Mouse (Mus musculus) CH12.LX (cell line): Measurements from ENCODE around the gene Dpp10. TPM values are rescaled to one million over a fixed set of nuclear protein-coding genes. Genes with fewer than 3 reads are reported as not detected.

ENCODE experiments used
- DNase-seq: peaks from one replicate; pipeline ENCODE4 v3.0.0-alpha.2; 2013; ENCODE audit errors: extremely low read depth
- H3K27ac ChIP-seq: 2 replicates; pipeline ENCODE4 v1.5.1; 2012; ENCODE audit warnings: low read depth, mild to moderate bottlenecking, control low read depth, moderate library complexity; ENCODE audit not compliant: insufficient read depth
- H3K27me3 ChIP-seq: replicated peaks from 2 replicates; pipeline ENCODE3; 2012; ENCODE audit warnings: inconsistent platforms
- H3K36me3 ChIP-seq, 2 experiments: replicated peaks in 1 of 2; 2 replicates each; pipeline versions ENCODE3 to v1.6.1; 2012; ENCODE audit warnings: inconsistent platforms in 1 of 2, low read length in 1 of 2, mild to moderate bottlenecking in 1 of 2, mixed read lengths in 1 of 2, moderate library complexity in 1 of 2; ENCODE audit not compliant: control insufficient read depth in 1 of 2, insufficient read depth in 1 of 2
- H3K4me1 ChIP-seq, 2 experiments: 2 replicates each; pipeline ENCODE4 v1.6.1; 2012; ENCODE audit warnings: inconsistent platforms in 1 of 2, moderate library complexity in 1 of 2; ENCODE audit not compliant: insufficient read depth in 2 of 2, control insufficient read depth in 1 of 2
- H3K4me2 ChIP-seq: 2 replicates; pipeline ENCODE4 v1.6.1; 2012; ENCODE audit warnings: low read depth, mild to moderate bottlenecking, control low read depth; ENCODE audit not compliant: poor library complexity, insufficient read depth, severe bottlenecking
- H3K4me3 ChIP-seq, 3 experiments: fragments of 150-350 bp in 1 of 3; sonication (generic) in 1 of 3; replicated peaks in 1 of 3; 2 replicates each; pipeline versions ENCODE3 to v1.5.1; 2011 to 2012; ENCODE audit warnings: low read depth in 2 of 3, low read length in 2 of 3, mild to moderate bottlenecking in 2 of 3, moderate library complexity in 2 of 3, control low read depth in 1 of 3, improper control_type of control experiment in 1 of 3, inconsistent platforms in 1 of 3, mixed read lengths in 1 of 3; ENCODE audit not compliant: poor library complexity in 1 of 3
- H3K79me2 ChIP-seq: replicated peaks from 2 replicates; pipeline ENCODE4 v1.6.1; 2012; ENCODE audit warnings: mild to moderate bottlenecking, moderate library complexity; ENCODE audit not compliant: control insufficient read depth, poor library complexity, insufficient read depth, severe bottlenecking; ENCODE audit errors: extremely low read depth
- H3K9ac ChIP-seq: 2 replicates; pipeline ENCODE4 v1.6.1; 2012; ENCODE audit warnings: low read depth, mild to moderate bottlenecking, control low read depth, moderate library complexity; ENCODE audit not compliant: insufficient read depth
- H3K9me3 ChIP-seq: replicated peaks from 2 replicates; pipeline ENCODE3; 2012; ENCODE audit warnings: low read length, inconsistent platforms, mixed read lengths
- E2F4 ChIP-seq: IDR thresholded peaks from 2 replicates; pipeline ENCODE4 v1.6.1; 2011; ENCODE audit warnings: low read depth, low read length, improper control_type of control experiment; ENCODE audit not compliant: insufficient replicate concordance
- EP300 ChIP-seq: IDR thresholded peaks from 2 replicates; pipeline ENCODE4 v1.6.1; 2011; ENCODE audit warnings: low read length, improper control_type of control experiment
- ETS1 ChIP-seq: conservative IDR thresholded peaks from 2 replicates; pipeline ENCODE4 v1.6.1; 2012; ENCODE audit warnings: low read depth, mild to moderate bottlenecking, inconsistent platforms, low read length, improper control_type of control experiment, moderate library complexity
- HCFC1 ChIP-seq: IDR thresholded peaks from 2 replicates; pipeline ENCODE4 v1.6.1; 2012; ENCODE audit warnings: low read depth, mild to moderate bottlenecking, inconsistent platforms, low read length, improper control_type of control experiment
- IRF4 ChIP-seq: IDR thresholded peaks from 2 replicates; pipeline ENCODE4 v1.6.1; 2014; ENCODE audit warnings: low read depth, mild to moderate bottlenecking, inconsistent platforms, low read length, improper control_type of control experiment
- KAT2A ChIP-seq: IDR thresholded peaks from 2 replicates; pipeline ENCODE4 v1.6.1; 2012; ENCODE audit warnings: low read length, improper control_type of control experiment, inconsistent platforms; ENCODE audit not compliant: insufficient replicate concordance
- MAX ChIP-seq: IDR thresholded peaks from 2 replicates; pipeline ENCODE4 v1.6.1; 2011; ENCODE audit warnings: low read length, improper control_type of control experiment
- MXI1 ChIP-seq: IDR thresholded peaks from 2 replicates; pipeline ENCODE4 v1.6.1; 2011; ENCODE audit warnings: mild to moderate bottlenecking, low read depth, low read length, improper control_type of control experiment
- RAD21 ChIP-seq: IDR thresholded peaks from 2 replicates; pipeline ENCODE4 v1.6.1; 2011; ENCODE audit warnings: low read depth, mild to moderate bottlenecking, low read length, improper control_type of control experiment, moderate library complexity
- SIN3A ChIP-seq: IDR thresholded peaks from 2 replicates; pipeline ENCODE4 v1.6.1; 2012; ENCODE audit warnings: low read length, improper control_type of control experiment, inconsistent platforms
- SMC3 ChIP-seq: IDR thresholded peaks from 2 replicates; pipeline ENCODE4 v1.6.1; 2011; ENCODE audit warnings: low read depth, low read length, improper control_type of control experiment
- TCF12 ChIP-seq: IDR thresholded peaks from 2 replicates; pipeline ENCODE4 v1.6.1; 2014; ENCODE audit warnings: low read depth, mild to moderate bottlenecking, inconsistent platforms, low read length, improper control_type of control experiment
- ZC3H11A ChIP-seq: IDR thresholded peaks from 2 replicates; pipeline ENCODE4 v1.6.1; 2012; ENCODE audit warnings: low read depth, mild to moderate bottlenecking, inconsistent platforms, low read length, improper control_type of control experiment
- ZMIZ1 ChIP-seq: IDR thresholded peaks from 2 replicates; pipeline ENCODE4 v1.6.1; 2012; ENCODE audit warnings: low read depth, mild to moderate bottlenecking, inconsistent platforms, low read length, improper control_type of control experiment
- ZNF384 ChIP-seq: IDR thresholded peaks from 2 replicates; pipeline ENCODE4 v1.6.1; 2012; ENCODE audit warnings: low read depth, low read length, improper control_type of control experiment, inconsistent platforms
- dilution Hi-C: fragments of 300-500 bp; cut with MboI; formaldehyde crosslinking; loops from 2 replicates; pipeline ENCODE4 v1.14.3; 2020; ENCODE audit warnings: low sequenced_read_pairs; ENCODE audit not compliant: extremely low pct_unique_long_range_greater_than_20kb, extremely low pct_ligation_motif_present
- in situ Hi-C: fragments of 300-500 bp; cut with MboI; formaldehyde crosslinking; loops from 3 replicates; pipeline ENCODE4 v1.14.3; 2019; ENCODE audit warnings: low sequenced_read_pairs, low pct_ligation_motif_present, low pct_unique_long_range_greater_than_20kb, mixed read lengths
- polyA plus RNA-seq: library from polyadenylated mRNA; unstranded; fragments of >175 nt; gene quantifications from 2 replicates; pipeline ENCODE4 v1.2.1, GENCODE M21; 2012; ENCODE audit warnings: low read depth; ENCODE audit not compliant: insufficient read length
- total RNA-seq, 2 experiments: library from RNA; depleted of rRNA; stranded (reverse); fragments of 300-350 nt in 1 of 2; fragments of >200 nt in 1 of 2; gene quantifications; 2 replicates each; pipeline ENCODE4 v1.2.3; 2012 to 2014

The Dpp10 gene
- total and polyA plus RNA-seq, 3 experiments: 0.01 TPM; not detected in 2

- peaks cover 31% of the 10 kb centered on the region for H3K9me3 ChIP-seq
- H3K27me3 ChIP-seq: no peaks in the 10 kb centered on the region
- H3K4me2 ChIP-seq: no peak overlapping the region
- H3K4me3 ChIP-seq: no peak overlapping the region
- in situ Hi-C loops: no loop called here
- dilution Hi-C loops: no loop called here
- no peak for TF ChIP-seq EP300
- TF ChIP-seq SMC3: no peak
- no peak for TF ChIP-seq IRF4
- TF ChIP-seq MXI1: no peak
- TF ChIP-seq HCFC1: no peak
- no peak for TF ChIP-seq ZNF384
- no peak for TF ChIP-seq ZMIZ1
- TF ChIP-seq TCF12: no peak
- TF ChIP-seq SIN3A: no peak
- TF ChIP-seq ETS1: no peak
- no peak overlapping the region for H3K27ac ChIP-seq
- H3K9ac ChIP-seq: no peak overlapping the region
- H3K4me1 ChIP-seq: no peaks in the 10 kb centered on the region
- no peaks in the 10 kb centered on the region for H3K79me2 ChIP-seq
- DNase-seq: no peak
- no peaks in the 10 kb centered on the region for H3K36me3 ChIP-seq
Measured at GRCm38 (mm10) chr1:123933812-123934727, 111.3 kb downstream of the Dpp10 start.

GRCm38 (mm10) chr1:123928003-123928370 lies 117.4 kb downstream of the Dpp10 start:
- H3K4me1 ChIP-seq: no peaks in the 10 kb centered on the region
- TF ChIP-seq KAT2A (no peak), ZC3H11A (no peak), SIN3A (no peak), E2F4 (no peak), MAX (no peak), RAD21 (no peak)
- TF ChIP-seq, all 38 proteins: peak for 0
- no peak for DNase-seq
- Histone ChIP-seq H3K79me2 (no peaks in the 10 kb centered on the region), H3K27ac (no peak overlapping the region), H3K4me3 (no peak overlapping the region), H3K27me3 (no peaks in the 10 kb centered on the region), H3K9ac (no peak overlapping the region), H3K9me3 (peaks cover 40% of the 10 kb centered on the region), H3K4me2 (no peak overlapping the region), H3K36me3 (no peaks in the 10 kb centered on the region)
- in situ Hi-C loops (no loop called here), dilution Hi-C loops (no loop called here)
